Mouse (Mus musculus): ENCODE results near the gene Gm853.

DNA sequence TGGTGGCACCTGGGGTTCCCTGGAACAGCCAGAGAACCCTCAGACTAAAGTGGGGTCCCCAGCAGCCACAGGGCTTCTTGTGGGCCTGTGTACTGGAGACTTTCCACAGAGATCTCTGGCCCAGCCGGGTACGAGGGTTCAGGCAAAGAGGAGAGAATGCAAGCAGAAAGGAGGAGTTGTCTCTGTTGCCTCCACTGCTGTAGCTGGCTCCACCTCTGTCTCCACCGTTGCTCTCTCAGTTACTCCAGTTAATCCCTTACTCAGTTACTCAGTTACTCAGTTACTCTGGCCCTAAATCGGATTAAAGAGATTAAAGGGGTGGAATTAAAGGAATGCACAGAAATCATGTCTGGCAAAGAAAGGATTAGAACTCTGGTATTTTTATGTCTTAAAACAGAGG, at the start of gene Gm853:
- TF ChIP-seq FLI1 (IDR thresholded peaks at IDR 0.05; ENCODE audit: low read length) (no peak), GATA1 (IDR thresholded peaks at IDR 0.05; ENCODE audit: borderline replicate concordance, low read length) (no peak)
